Mouse (Mus musculus): ENCODE data around the gene Ntrk3.

DNA sequence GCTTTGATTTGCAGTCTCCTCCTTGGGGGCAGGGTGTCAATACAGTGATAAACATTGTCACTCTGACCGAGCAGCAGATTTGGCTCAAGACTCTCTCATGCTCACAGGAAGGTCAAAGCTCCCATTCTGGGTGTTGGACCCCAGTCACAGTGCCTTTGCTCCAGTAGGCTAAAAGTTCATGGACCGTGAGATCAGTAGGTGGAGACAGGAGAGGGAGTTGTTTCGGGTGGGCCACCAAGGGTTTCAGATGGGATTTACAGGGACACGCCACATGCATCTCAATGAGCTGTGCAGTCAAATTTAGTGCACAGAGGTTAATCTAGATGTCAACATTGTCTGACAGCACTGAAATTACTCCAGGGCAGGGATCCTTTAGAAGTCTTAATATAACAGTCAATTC, 552.2 kb downstream of the Ntrk3 start:
- no peak for TF ChIP-seq POLR2A (IDR thresholded peaks at IDR 0.05; ENCODE audit: extremely low read depth, insufficient read depth, low read length)
- no peak for TF ChIP-seq CTCF (IDR thresholded peaks at IDR 0.05; ENCODE audit: extremely low read depth, insufficient read depth, low read length)
